In genomic region chr8:46639852-46640251, GRCm38 (mm10) we compare ENCODE assay signal across 9 mouse cellular contexts. TPM values are rescaled to one million over a fixed set of nuclear protein-coding genes. Genes with fewer than 3 reads are reported as not detected.
DNase-seq lines count a peak whose midpoint lies in the region; ATAC-seq and TF ChIP-seq lines count a peak whose summit lies in the region.
"Had no signal": no experiment of that assay in that cellular context is flagged by ENCODE, and none has a peak within 500 bp of the region (broad histone marks: within the 10 kb centered on the region; RNA-seq: fewer than 3 reads in every experiment).

No protein-coding gene starts in this region.

- H3K4me2 ChIP-seq in midbrain, embryonic 13.5 days (replicated peaks), result no peak overlapping the region
- H3K4me2 ChIP-seq: hindbrain, embryonic 12.5 days; limb, embryonic 15.5 days had no signal

- 62% methylated on average over 5 of the region's 5 CpGs for WGBS in kidney, adult 2 months
- 91% methylated on average over 5 of the region's 5 CpGs for WGBS in midbrain, embryonic 13.5 days

- DNase-seq in kidney, adult 2 months, result no peak
- no peak for DNase-seq in kidney, postnatal 14 days
- DNase-seq in ES-CJ7 (ENCODE audit: low read depth, low spot score), result peak; percentile 24
- no peak for DNase-seq in retina, embryonic 14.5 days (ENCODE audit: low spot score)

- no peaks in the 10 kb centered on the region for H3K9me3 ChIP-seq in midbrain, embryonic 13.5 days
- H3K9me3 ChIP-seq: hindbrain, embryonic 12.5 days; limb, embryonic 15.5 days had no signal

- no peak overlapping the region for H3K4me3 ChIP-seq in kidney, adult 2 months (ENCODE audit: insufficient read depth, low read depth, low read length)
- H3K4me3 ChIP-seq in midbrain, embryonic 13.5 days (replicated peaks), result no peak overlapping the region
- H3K4me3 ChIP-seq: hindbrain, embryonic 12.5 days; limb, embryonic 15.5 days had no signal

- H3K27ac ChIP-seq in kidney, adult 2 months (ENCODE audit: insufficient read depth, low read depth, low read length), result peak overlapping the region; percentile 8; the same call in 1 of the 2 replicates
- H3K27ac ChIP-seq in midbrain, embryonic 13.5 days, result no peak overlapping the region
- H3K27ac ChIP-seq: hindbrain, embryonic 12.5 days had no signal

- H3K36me3 ChIP-seq in kidney, adult 2 months (ENCODE audit: control insufficient read depth, insufficient read depth, low read length), result peaks cover 5% of the 10 kb centered on the region
- H3K36me3 ChIP-seq in midbrain, embryonic 13.5 days, result peaks cover 54% of the 10 kb centered on the region

- H3K27me3 ChIP-seq in kidney, adult 2 months (replicated peaks; ENCODE audit: control insufficient read depth, insufficient read depth, low read length), result no peaks in the 10 kb centered on the region
- H3K27me3 ChIP-seq in midbrain, embryonic 13.5 days, result no peaks in the 10 kb centered on the region
- H3K27me3 ChIP-seq: hindbrain, embryonic 12.5 days; limb, embryonic 15.5 days had no signal

- TF ChIP-seq CTCF in kidney, adult 2 months (conservative IDR thresholded peaks at IDR 0.05; ENCODE audit: insufficient read depth, insufficient read length, low read depth, low read length), result no peak

- H3K4me1 ChIP-seq in kidney, adult 2 months (ENCODE audit: control insufficient read depth, insufficient read depth, low read length), result 0 out of 2 replicates have a peak, but pooled peaks cover 4% of the 10 kb centered on the region
- no peaks in the 10 kb centered on the region for H3K4me1 ChIP-seq in midbrain, embryonic 13.5 days (replicated peaks)
- H3K4me1 ChIP-seq: hindbrain, embryonic 12.5 days; limb, embryonic 15.5 days had no signal

- H3K9ac ChIP-seq in midbrain, embryonic 13.5 days (replicated peaks), result no peak overlapping the region
- H3K9ac ChIP-seq: hindbrain, embryonic 12.5 days; limb, embryonic 15.5 days had no signal

- peak; percentile 90 for ATAC-seq in granulocyte monocyte progenitor cell, adult 5-6 weeks (replicated peaks; ENCODE audit: poor library complexity, severe bottlenecking)
- peak; percentile 84 for ATAC-seq in megakaryocyte progenitor cell, adult 5-6 weeks (replicated peaks; ENCODE audit: poor library complexity)
- ATAC-seq in midbrain, embryonic 13.5 days, result no peak

- no peak for TF ChIP-seq POLR2A in kidney, adult 2 months (IDR thresholded peaks at IDR 0.05; ENCODE audit: low read depth, low read length)

RNA-seq across cellular contexts. Expression of gene Casp3, which starts 22.8 kb away (rescaled TPM):
- polyA plus RNA-seq in kidney, adult 2 months (2012; rRNA removed), result 7.1 and 9.2 TPM in 2 replicates
- total RNA-seq in granulocyte monocyte progenitor cell, adult 5-6 weeks (2014; fragmentation: Nextera tagmentation), result 31.1 and 33.6 TPM in 2 replicates
- 54.1 and 64.2 TPM in 2 replicates for total RNA-seq in granulocyte monocyte progenitor cell, adult 5-6 weeks (2017)
- 35.4 and 53.7 TPM in 2 replicates for total RNA-seq in megakaryocyte progenitor cell, adult 5-6 weeks (2015)
- total RNA-seq in megakaryocyte progenitor cell, adult 5-6 weeks (2017), result 85.1 and 113 TPM in 2 replicates
- 204 and 216 TPM in 2 replicates for polyA plus RNA-seq in midbrain, embryonic 13.5 days (2015; fragmentation: Nextera tagmentation; extraction: Ambion mirVana)

RNA-seq across cellular contexts. Expression of gene Primpol, which starts 22.8 kb away (rescaled TPM):
- 1.1 and 1.4 TPM in 2 replicates for polyA plus RNA-seq in kidney, adult 2 months (2012; rRNA removed)
- total RNA-seq in granulocyte monocyte progenitor cell, adult 5-6 weeks (2014; fragmentation: Nextera tagmentation), result 6.8 and 9.7 TPM in 2 replicates
- 10.9 and 11.4 TPM in 2 replicates for total RNA-seq in granulocyte monocyte progenitor cell, adult 5-6 weeks (2017)
- 9.2 and 16.4 TPM in 2 replicates for total RNA-seq in megakaryocyte progenitor cell, adult 5-6 weeks (2015)
- total RNA-seq in megakaryocyte progenitor cell, adult 5-6 weeks (2017), result 7.5 and 7.9 TPM in 2 replicates
- polyA plus RNA-seq in midbrain, embryonic 13.5 days (2015; fragmentation: Nextera tagmentation; extraction: Ambion mirVana), result 9.2 and 9.3 TPM in 2 replicates
